Mouse (Mus musculus): ENCODE measurements around the gene Tpte.
A peak's percentile ranks its signal among the peaks of the same experiment; 100 is the strongest.

Gene Tpte

DNA sequence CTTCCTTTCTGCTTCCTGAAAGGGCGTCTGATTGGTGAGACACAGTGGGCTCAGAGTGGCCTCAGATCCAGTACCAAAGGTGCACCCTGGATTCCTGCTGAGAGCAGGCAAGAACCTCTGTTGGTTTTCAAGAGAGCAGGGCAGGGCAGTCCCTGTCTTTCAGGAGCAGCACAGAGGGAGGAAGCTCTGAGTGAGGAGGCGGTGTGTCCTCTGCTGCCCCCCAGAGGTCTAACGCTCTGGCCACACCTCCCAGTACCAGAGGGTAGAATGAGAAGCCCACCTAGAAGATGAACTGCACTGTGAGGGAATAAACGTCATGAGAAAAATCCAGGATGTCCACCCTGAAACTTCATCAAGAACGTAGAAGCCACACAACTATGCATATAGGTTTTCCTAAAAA lies 93.7 kb downstream of the Tpte start:
- no peak for DNase-seq (ENCODE audit: low read depth, low spot score)

GRCm38 (mm10) chr8:22380934-22381333 lies 97.7 kb downstream of the Tpte start:
- no peak for DNase-seq (ENCODE audit: low read depth, low spot score)

- no peak for DNase-seq (ENCODE audit: low read depth, low spot score)
Observed at GRCm38 (mm10) chr8:22382824-22383595, 99.8 kb downstream of the Tpte start.

GRCm38 (mm10) chr8:22385158-22385557 lies 101.9 kb downstream of the Tpte start:
- DNase-seq (ENCODE audit: low read depth, low spot score), result no peak

GRCm38 (mm10) chr8:22389874-22390273 lies 106.6 kb downstream of the Tpte start:
- DNase-seq (ENCODE audit: low read depth, low spot score), result no peak

GRCm38 (mm10) chr8:22390766-22391463 lies 107.7 kb downstream of the Tpte start:
- DNase-seq (ENCODE audit: low read depth, low spot score), result no peak

DNA sequence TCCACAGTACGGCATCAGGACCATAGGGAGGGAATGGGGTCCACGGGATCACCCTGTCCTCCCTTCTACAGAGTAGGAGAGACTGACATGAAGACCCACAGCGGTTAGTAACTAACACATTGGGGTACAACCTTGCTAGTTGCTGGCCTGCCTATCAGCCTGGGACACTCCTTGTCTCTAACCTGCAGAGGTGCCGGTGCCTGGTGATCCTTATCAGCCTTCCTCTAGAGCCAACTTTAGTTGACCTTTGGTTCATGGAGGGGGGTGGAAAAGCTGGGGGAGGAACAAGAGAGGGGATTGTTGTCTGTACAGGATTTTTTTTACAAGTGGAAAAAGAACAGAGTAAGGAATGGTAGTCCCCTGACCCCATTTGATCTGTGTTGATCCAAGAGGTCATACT lies 111.2 kb downstream of the Tpte start:
- no peak for DNase-seq (ENCODE audit: low read depth, low spot score)

DNA sequence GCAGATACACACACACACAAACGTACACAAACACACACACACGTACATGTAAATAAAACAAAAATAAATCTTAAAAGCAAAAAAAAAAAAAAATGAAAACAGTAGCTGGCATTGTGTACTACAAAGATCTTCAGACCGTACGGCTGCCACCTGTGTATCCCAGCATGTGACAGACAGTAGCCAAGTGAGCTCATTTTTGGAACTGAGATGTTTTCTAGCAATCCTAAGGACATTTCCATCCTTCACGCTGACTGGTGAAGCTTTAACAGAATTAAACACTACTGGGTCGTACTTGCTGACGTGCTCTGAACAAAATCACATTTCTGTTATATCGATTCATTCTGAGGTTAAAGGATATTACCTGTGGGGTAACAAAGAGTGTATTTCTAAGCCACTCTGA lies 112.0 kb downstream of the Tpte start:
- DNase-seq (ENCODE audit: low read depth, low spot score), result no peak

- DNase-seq (ENCODE audit: low read depth, low spot score), result peak; percentile 6
Observed at GRCm38 (mm10) chr8:22397811-22398141, 114.5 kb downstream of the Tpte start.

DNA sequence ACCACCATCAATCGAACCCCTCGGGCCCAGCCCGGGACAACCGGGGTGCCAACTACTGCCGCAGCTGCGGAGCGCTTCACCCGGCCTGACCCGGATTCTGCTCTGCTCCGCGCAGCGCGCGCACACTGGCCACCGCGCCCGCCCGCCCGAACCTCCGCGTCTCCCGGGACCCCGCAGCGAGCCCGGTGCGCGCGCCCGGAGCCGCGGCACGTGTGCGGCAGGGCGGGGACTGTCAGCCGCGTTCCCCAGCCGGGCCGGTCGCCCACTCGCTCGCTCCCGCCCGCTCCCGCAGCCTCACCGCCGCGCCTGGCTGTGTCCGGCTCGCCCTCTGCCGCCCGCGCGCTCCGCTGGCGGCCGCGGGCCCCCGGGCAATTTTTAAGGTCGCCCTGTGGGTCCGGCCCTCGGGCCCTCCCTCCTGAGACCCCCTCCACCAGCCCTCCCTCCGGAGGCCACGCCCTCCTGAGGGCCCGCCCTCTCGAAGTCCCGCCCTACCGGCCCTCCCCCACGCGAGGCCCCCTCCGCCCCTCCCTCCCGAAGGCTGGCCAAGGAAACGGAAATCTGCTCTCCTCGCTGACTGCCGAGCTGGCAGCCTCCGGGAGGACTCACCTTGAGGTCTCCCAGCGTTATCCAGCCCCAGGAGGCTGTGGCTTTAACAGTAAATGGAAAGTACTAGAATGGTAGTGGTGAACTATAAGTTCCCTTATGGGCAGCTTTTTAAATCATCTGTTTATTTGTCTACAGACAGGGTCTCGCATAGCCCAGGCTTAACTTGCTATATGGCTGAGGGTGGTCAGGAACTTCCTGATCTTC lies 115.1 kb downstream of the Tpte start, which contains the start of gene Slc25a15:
TSS of gene Slc25a15 (minus strand) at position 456 of the 810 bp plus-strand sequence.
- peak; percentile 78 for DNase-seq (ENCODE audit: low read depth, low spot score)

GRCm38 (mm10) chr8:22399285-22399880 lies 116.1 kb downstream of the Tpte start:
- DNase-seq (ENCODE audit: low read depth, low spot score), result no peak

- DNase-seq (ENCODE audit: low read depth, low spot score), result no peak
Observed at GRCm38 (mm10) chr8:22400593-22400992, 117.4 kb downstream of the Tpte start.

GRCm38 (mm10) chr8:22403235-22403634 lies 120.0 kb downstream of the Tpte start:
- DNase-seq (ENCODE audit: low read depth, low spot score), result no peak

DNA sequence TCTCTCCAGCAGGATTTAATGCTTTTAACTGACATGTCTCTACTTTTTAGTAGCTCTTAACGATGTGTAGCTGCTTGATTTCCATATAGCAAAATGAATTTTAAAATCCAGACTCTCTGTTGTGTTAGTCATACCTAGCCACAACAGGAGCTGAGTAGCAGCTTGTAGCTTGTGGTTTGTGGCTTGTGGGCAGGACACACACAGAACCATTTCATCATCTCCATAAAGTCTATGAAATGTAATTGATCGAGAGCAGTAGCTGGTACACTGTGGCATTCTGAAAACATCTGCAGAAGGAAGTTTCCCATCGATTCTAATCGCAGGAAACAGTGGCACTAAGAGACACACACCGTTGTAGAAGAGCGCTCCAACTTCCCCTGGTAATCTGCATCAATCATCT lies 122.5 kb downstream of the Tpte start:
- DNase-seq (ENCODE audit: low read depth, low spot score), result no peak

GRCm38 (mm10) chr8:22410688-22411281 lies 127.5 kb downstream of the Tpte start:
- no peak for DNase-seq (ENCODE audit: low read depth, low spot score)

- peak; percentile 84 for DNase-seq (ENCODE audit: low read depth, low spot score)
Observed at GRCm38 (mm10) chr8:22411282-22411702, 128.1 kb downstream of the Tpte start, which contains the start of gene Mrps31. Mrps31 (plus strand) TSS chr8:22411361.

GRCm38 (mm10) chr8:22411971-22412370 lies 128.7 kb downstream of the Tpte start:
- DNase-seq (ENCODE audit: low read depth, low spot score), result no peak

Measured in brain, embryonic 18.5 days (tissue).